Mouse (Mus musculus): ENCODE data around the gene Mrgprb1.
"Not testable (repeated sequence)": the region's sequence is repeated elsewhere in the genome, so short reads cannot be mapped to it uniquely, and the experiment has no call there.

Gene Mrgprb1

GRCm38 (mm10) chr7:48456242-48456641 is at the start of gene Mrgprb1:
Gene Mrgprb1, minus strand, starts transcription at chr7:48456342.
- DNase-seq (ENCODE audit: low spot score), result no peak

DNA sequence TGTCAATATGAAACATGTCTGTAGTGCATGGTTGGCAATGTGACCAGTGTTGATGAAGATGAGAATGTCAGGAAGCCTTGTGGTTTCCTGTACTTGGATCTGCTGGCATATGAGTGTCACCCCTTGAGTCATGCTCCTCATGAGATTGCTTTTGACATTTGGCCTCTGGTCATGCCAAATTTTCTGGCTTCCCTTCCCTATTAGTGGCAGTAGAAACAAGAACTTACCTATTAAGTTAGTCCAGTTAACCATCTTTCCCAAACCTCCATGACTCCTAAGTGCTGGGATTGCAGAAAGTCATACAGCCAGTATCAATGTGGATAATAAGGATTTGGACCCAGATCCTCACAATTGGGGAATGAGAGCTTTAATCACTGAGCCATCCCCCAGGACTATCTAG is 43.1 kb upstream of the Mrgprb1 start, which contains the start of gene Mrgprx2:
Mrgprx2 (minus strand) TSS at position 101 of the 400 bp plus-strand sequence.
- no peak for DNase-seq (ENCODE audit: low spot score)

DNA sequence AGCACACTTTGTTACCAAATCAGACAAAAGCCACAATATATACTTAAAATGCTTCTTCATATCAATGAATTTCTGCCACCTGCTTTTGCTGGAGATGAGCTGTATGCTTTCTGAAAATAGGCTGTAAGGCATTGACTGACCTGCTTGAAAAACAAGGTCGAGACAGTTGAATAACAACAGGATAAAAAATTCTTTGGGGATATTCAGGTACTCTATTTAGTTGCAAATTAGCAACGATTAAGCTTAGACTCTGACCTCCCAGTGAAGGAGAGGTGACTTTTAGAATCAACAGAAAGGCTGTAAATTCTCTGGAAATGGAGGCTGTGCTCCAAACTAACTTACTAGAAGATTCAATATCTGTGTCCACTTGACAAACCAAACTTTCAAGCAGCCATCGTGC is 19.6 kb downstream of the Mrgprb1 start:
- DNase-seq (ENCODE audit: low spot score), result no peak

GRCm38 (mm10) chr7:48435936-48436335 is 20.2 kb downstream of the Mrgprb1 start:
- not testable (repeated sequence) for DNase-seq (ENCODE audit: low spot score)

Data from embryo, embryonic 10.5 days (tissue).